Mouse (Mus musculus): Measurements from ENCODE around the gene Tenm4. TPM values are rescaled to one million over a fixed set of nuclear protein-coding genes. Genes with fewer than 3 reads are reported as not detected.

Gene Tenm4
- total and polyA plus RNA-seq, 2 experiments, result 0.09 to 0.11 TPM

DNA sequence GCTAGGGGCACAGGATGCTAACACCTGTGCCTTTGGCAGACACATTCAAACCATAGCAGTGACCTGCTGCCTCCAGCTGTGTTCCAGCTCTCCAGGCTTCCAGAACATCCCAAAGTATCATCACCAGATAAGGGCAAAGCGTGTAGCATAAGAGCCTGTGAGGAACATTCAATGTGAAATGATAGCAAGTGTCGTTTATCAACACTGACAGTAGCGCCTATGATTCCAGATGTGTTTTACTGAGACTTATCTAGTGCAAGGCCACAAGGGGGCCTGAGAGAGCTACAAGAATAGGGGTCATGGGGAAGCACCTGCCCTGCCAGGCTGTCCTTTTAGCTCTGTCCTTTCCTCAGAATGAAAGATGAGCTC is 607.5 kb downstream of the Tenm4 start:
- no peaks in the 10 kb centered on the region for H3K27me3 ChIP-seq (ENCODE audit: control insufficient read depth, insufficient read depth, low read length)
- no peak overlapping the region for H3K27ac ChIP-seq (replicated peaks; ENCODE audit: insufficient read depth, low read depth, low read length)
- no peak for DNase-seq (ENCODE audit: extremely low read depth, low read depth, low spot score)
- no peak overlapping the region for H3K4me3 ChIP-seq (ENCODE audit: insufficient read depth, low read depth, low read length)
- H3K36me3 ChIP-seq (ENCODE audit: control insufficient read depth, insufficient read depth, low read length), result no peaks in the 10 kb centered on the region
- 55% methylated on average over 3 of the region's 3 CpGs for WGBS
- H3K79me2 ChIP-seq (ENCODE audit: control insufficient read depth, insufficient read depth, low read length), result no peaks in the 10 kb centered on the region
- H3K4me1 ChIP-seq (ENCODE audit: control insufficient read depth, insufficient read depth, low read length), result no peaks in the 10 kb centered on the region
- no peak overlapping the region for H3K9ac ChIP-seq (ENCODE audit: low read depth, low read length)
- TF ChIP-seq POLR2A (IDR thresholded peaks at IDR 0.05; ENCODE audit: extremely low read depth, insufficient read depth, low read length) (no peak), CTCF (IDR thresholded peaks at IDR 0.05; ENCODE audit: low read depth, low read length) (peak; percentile 49; the same call in 1 of the 2 replicates)

DNA sequence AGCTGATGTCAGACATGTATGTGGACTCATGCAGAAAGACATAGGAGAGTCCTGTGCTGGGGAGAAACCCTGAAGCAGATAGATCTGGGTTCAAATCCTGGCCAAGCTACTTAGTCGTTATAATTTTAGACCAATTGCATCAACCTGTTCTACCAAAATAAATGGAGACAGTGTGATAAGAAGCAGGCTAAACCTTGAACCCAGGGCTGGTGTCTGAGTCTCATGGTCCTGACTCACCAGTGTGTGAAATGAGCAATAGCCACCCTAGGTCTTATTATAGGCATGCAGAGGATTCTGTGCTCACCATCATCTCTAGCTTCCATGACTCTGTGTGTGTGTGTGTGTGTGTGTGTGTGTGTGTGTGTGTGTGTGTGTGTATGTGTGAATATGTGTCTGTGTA is 609.5 kb downstream of the Tenm4 start:
- no peak for TF ChIP-seq POLR2A (IDR thresholded peaks at IDR 0.05; ENCODE audit: extremely low read depth, insufficient read depth, low read length)
- TF ChIP-seq CTCF (IDR thresholded peaks at IDR 0.05; ENCODE audit: low read depth, low read length), result no peak
- H3K27ac ChIP-seq (replicated peaks; ENCODE audit: insufficient read depth, low read depth, low read length), result no peak overlapping the region
- H3K27me3 ChIP-seq (ENCODE audit: control insufficient read depth, insufficient read depth, low read length), result no peaks in the 10 kb centered on the region
- H3K4me3 ChIP-seq (ENCODE audit: insufficient read depth, low read depth, low read length), result no peak overlapping the region
- 71% methylated on average over 1 of the region's 1 CpGs for WGBS
- DNase-seq (ENCODE audit: extremely low read depth, low read depth, low spot score), result no peak
- no peaks in the 10 kb centered on the region for H3K79me2 ChIP-seq (ENCODE audit: control insufficient read depth, insufficient read depth, low read length)
- H3K4me1 ChIP-seq (ENCODE audit: control insufficient read depth, insufficient read depth, low read length), result no peaks in the 10 kb centered on the region
- H3K9ac ChIP-seq (ENCODE audit: low read depth, low read length), result no peak overlapping the region
- no peaks in the 10 kb centered on the region for H3K36me3 ChIP-seq (ENCODE audit: control insufficient read depth, insufficient read depth, low read length)

DNA sequence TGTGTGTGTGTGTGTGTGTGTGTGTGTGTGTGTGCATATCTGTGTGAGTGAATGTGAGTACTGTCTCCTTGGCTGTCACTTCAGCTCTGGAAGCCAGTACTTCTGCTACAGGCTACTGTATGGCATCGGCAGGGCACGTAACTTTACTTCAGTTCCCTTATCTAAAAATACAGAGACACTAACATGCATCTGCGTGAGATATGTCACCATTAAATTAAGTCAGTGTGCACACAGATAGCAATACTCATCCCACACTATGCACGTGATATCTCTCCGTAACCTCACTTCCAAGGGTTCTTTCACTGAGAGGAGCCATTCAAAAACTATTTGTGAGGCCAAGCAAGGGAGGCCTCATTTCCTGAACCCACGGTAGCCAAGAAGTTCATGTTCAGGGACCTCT is 610.0 kb downstream of the Tenm4 start:
- no peak overlapping the region for H3K9ac ChIP-seq (ENCODE audit: low read depth, low read length)
- no peaks in the 10 kb centered on the region for H3K79me2 ChIP-seq (ENCODE audit: control insufficient read depth, insufficient read depth, low read length)
- no peaks in the 10 kb centered on the region for H3K4me1 ChIP-seq (ENCODE audit: control insufficient read depth, insufficient read depth, low read length)
- DNase-seq (ENCODE audit: extremely low read depth, low read depth, low spot score), result no peak
- no peaks in the 10 kb centered on the region for H3K36me3 ChIP-seq (ENCODE audit: control insufficient read depth, insufficient read depth, low read length)
- H3K4me3 ChIP-seq (ENCODE audit: insufficient read depth, low read depth, low read length), result no peak overlapping the region
- H3K27ac ChIP-seq (replicated peaks; ENCODE audit: insufficient read depth, low read depth, low read length), result no peak overlapping the region
- 90% methylated on average over 6 of the region's 6 CpGs for WGBS
- H3K27me3 ChIP-seq (ENCODE audit: control insufficient read depth, insufficient read depth, low read length), result no peaks in the 10 kb centered on the region
- TF ChIP-seq CTCF (IDR thresholded peaks at IDR 0.05; ENCODE audit: low read depth, low read length), result no peak
- no peak for TF ChIP-seq POLR2A (IDR thresholded peaks at IDR 0.05; ENCODE audit: extremely low read depth, insufficient read depth, low read length)

DNA sequence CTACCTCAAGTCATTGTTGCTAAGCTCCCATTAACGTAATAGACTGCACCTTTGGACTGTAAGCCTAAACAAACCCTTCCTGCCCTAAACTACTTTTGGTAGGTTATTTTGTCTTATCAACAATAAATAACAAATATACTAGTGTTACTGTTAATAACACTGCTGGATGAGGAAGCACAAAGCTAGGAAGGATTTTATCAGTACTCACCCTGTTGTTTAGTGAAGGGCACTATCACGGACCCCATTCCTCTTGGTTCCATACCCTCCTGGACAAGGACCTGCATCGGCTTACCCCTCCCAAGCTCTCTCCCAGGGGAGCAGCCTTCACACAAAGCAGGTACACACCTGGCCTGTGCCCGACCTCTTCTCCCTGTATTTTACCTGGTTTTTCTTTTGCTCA is 611.6 kb downstream of the Tenm4 start:
- no peak overlapping the region for H3K27ac ChIP-seq (replicated peaks; ENCODE audit: insufficient read depth, low read depth, low read length)
- 90% methylated on average over 4 of the region's 4 CpGs for WGBS

DNA sequence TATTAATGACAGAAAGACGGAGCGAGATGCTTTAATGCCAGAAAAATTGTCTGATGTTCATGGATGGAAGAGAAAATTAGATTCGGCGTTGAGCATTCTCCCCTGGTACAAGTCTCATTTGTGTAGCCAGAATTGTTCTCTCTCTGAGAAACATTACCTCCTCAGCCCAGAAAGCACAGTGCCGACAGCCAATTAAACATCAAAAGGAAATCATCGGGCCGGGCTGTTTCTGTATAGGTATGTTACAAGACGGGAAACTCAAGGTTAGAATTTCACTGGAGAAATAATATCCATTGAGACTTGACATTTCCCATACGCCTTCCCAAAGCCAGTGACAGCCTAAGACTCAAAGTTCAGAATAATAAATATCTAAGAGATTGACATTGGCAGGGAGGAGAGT is 614.8 kb downstream of the Tenm4 start:
- Histone ChIP-seq H3K27me3 (ENCODE audit: control insufficient read depth, insufficient read depth, low read length) (peaks cover 4% of the 10 kb centered on the region; the same call in 1 of the 2 replicates), H3K4me3 (ENCODE audit: insufficient read depth, low read depth, low read length) (no peak overlapping the region), H3K4me1 (ENCODE audit: control insufficient read depth, insufficient read depth, low read length) (no peaks in the 10 kb centered on the region), H3K36me3 (ENCODE audit: control insufficient read depth, insufficient read depth, low read length) (no peaks in the 10 kb centered on the region), H3K9ac (ENCODE audit: low read depth, low read length) (no peak overlapping the region), H3K27ac (replicated peaks; ENCODE audit: insufficient read depth, low read depth, low read length) (no peak overlapping the region), H3K79me2 (ENCODE audit: control insufficient read depth, insufficient read depth, low read length) (no peaks in the 10 kb centered on the region)
- no peak for DNase-seq (ENCODE audit: extremely low read depth, low read depth, low spot score)
- no peak for TF ChIP-seq CTCF (IDR thresholded peaks at IDR 0.05; ENCODE audit: low read depth, low read length)
- no peak for TF ChIP-seq POLR2A (IDR thresholded peaks at IDR 0.05; ENCODE audit: extremely low read depth, insufficient read depth, low read length)
- 87% methylated on average over 9 of the region's 9 CpGs for whole genome bisulfite sequencing

More for the DNA sequence above, 611.6 kb downstream of the Tenm4 start:
- H3K27me3 ChIP-seq (ENCODE audit: control insufficient read depth, insufficient read depth, low read length), result no peaks in the 10 kb centered on the region
- TF ChIP-seq POLR2A (IDR thresholded peaks at IDR 0.05; ENCODE audit: extremely low read depth, insufficient read depth, low read length), result no peak
- no peak for TF ChIP-seq CTCF (IDR thresholded peaks at IDR 0.05; ENCODE audit: low read depth, low read length)
- no peak overlapping the region for H3K4me3 ChIP-seq (ENCODE audit: insufficient read depth, low read depth, low read length)
- H3K9ac ChIP-seq (ENCODE audit: low read depth, low read length), result no peak overlapping the region
- no peaks in the 10 kb centered on the region for H3K36me3 ChIP-seq (ENCODE audit: control insufficient read depth, insufficient read depth, low read length)
- H3K79me2 ChIP-seq (ENCODE audit: control insufficient read depth, insufficient read depth, low read length), result no peaks in the 10 kb centered on the region
- no peaks in the 10 kb centered on the region for H3K4me1 ChIP-seq (ENCODE audit: control insufficient read depth, insufficient read depth, low read length)
- no peak for DNase-seq (ENCODE audit: extremely low read depth, low read depth, low spot score)

DNA sequence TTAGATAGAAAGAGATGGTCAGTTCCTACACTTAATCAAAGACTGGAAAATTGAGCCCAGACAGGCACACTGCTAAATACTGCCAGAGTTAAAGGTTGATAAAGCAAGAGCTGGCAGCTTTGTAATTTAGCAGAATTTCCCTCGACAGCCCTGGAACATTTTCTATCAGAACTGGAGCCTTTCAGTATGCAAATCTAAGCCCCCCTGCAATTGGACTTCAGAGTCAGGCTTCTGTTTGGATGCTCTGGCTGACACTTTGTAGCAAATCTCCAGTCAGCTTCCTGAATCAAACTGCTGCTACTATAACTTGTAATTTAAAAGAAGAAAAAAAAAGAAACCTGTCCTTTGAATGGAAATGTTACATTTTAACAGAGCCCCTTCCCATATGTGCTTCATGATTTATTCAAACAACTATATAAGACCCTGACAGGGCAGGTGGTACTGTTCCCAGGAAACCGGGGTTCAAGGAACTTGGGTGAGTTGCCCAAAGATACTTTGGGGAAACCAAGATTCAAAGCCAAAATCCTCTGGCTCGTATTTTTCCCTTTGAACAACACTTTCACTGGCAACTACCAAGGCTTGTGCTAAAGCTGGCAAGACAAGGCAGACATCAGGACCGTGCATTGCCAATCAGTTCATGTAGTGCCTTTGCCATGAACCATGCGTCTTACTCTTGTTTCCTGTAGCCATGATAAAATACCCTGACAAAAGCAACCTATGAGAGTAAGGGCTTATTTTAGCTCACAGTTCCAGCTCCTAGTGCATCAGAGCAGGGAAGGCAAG is 615.4 kb downstream of the Tenm4 start:
- H3K27ac ChIP-seq (replicated peaks; ENCODE audit: insufficient read depth, low read depth, low read length), result no peak overlapping the region
- H3K4me3 ChIP-seq (ENCODE audit: insufficient read depth, low read depth, low read length), result no peak overlapping the region
- DNase-seq (ENCODE audit: extremely low read depth, low read depth, low spot score), result no peak
- peaks cover 4% of the 10 kb centered on the region; the same call in 1 of the 2 replicates for H3K27me3 ChIP-seq (ENCODE audit: control insufficient read depth, insufficient read depth, low read length)
- H3K4me1 ChIP-seq (ENCODE audit: control insufficient read depth, insufficient read depth, low read length), result no peaks in the 10 kb centered on the region
- TF ChIP-seq POLR2A (IDR thresholded peaks at IDR 0.05; ENCODE audit: extremely low read depth, insufficient read depth, low read length) (no peak), CTCF (IDR thresholded peaks at IDR 0.05; ENCODE audit: low read depth, low read length) (no peak)
- no peaks in the 10 kb centered on the region for H3K79me2 ChIP-seq (ENCODE audit: control insufficient read depth, insufficient read depth, low read length)
- WGBS, result 79% methylated on average over 5 of the region's 5 CpGs
- H3K36me3 ChIP-seq (ENCODE audit: control insufficient read depth, insufficient read depth, low read length), result no peaks in the 10 kb centered on the region
- H3K9ac ChIP-seq (ENCODE audit: low read depth, low read length), result no peak overlapping the region

Measured in liver, adult 2 months (tissue).